ENCODE assay signal across 8 mouse cellular contexts in genomic region chr2:91946836-91947235, GRCm38 (mm10). TPM values are rescaled to one million over a fixed set of nuclear protein-coding genes. Genes with fewer than 3 reads are reported as not detected.
DNase-seq lines count a peak whose midpoint lies in the region; ATAC-seq and TF ChIP-seq lines count a peak whose summit lies in the region.

No protein-coding gene starts in this region.

- peaks cover 8% of the 10 kb centered on the region for H3K36me3 ChIP-seq in heart, adult 2 months (ENCODE audit: control insufficient read depth, insufficient read depth, low read length)
- H3K36me3 ChIP-seq in embryonic facial prominence, embryonic 10.5 days (replicated peaks): peaks cover 26% of the 10 kb centered on the region
- H3K36me3 ChIP-seq in intestine, embryonic 16.5 days (ENCODE audit: control insufficient read depth, insufficient read depth, low read length): peaks cover 7% of the 10 kb centered on the region
- peaks cover 9% of the 10 kb centered on the region; the same call in 1 of the 2 replicates for H3K36me3 ChIP-seq in kidney, embryonic 14.5 days (ENCODE audit: control insufficient read depth, insufficient read depth, low read length)

- 13% methylated on average over 6 of the region's 6 CpGs for WGBS in heart, adult 2 months
- 81% methylated on average over 6 of the region's 6 CpGs for WGBS in embryonic facial prominence, embryonic 10.5 days
- 33% methylated on average over 6 of the region's 6 CpGs for WGBS in intestine, embryonic 16.5 days
- WGBS in kidney, embryonic 14.5 days: 68% methylated on average over 6 of the region's 6 CpGs

- TF ChIP-seq EP300 in heart, adult 2 months (IDR thresholded peaks at IDR 0.05; ENCODE audit: insufficient read depth, low read depth, low read length): no peak

- H3K27ac ChIP-seq in heart, adult 2 months: peak overlapping the region; percentile 20; the same call in 1 of the 2 replicates
- H3K27ac ChIP-seq in embryonic facial prominence, embryonic 10.5 days (replicated peaks): peak overlapping the region; percentile 81
- H3K27ac ChIP-seq in intestine, embryonic 16.5 days (ENCODE audit: low read length): peak overlapping the region; percentile 43; the same call in 1 of the 2 replicates
- H3K27ac ChIP-seq in kidney, embryonic 14.5 days (ENCODE audit: low read depth, low read length): no peak overlapping the region

- no peak for TF ChIP-seq POLR2A in heart, adult 2 months (IDR thresholded peaks at IDR 0.05; ENCODE audit: insufficient read depth, low read depth, low read length)

- intact Hi-C loops in heart, adult 2 months (cut with DNase I): no loop called here

- no peaks in the 10 kb centered on the region for H3K27me3 ChIP-seq in heart, adult 2 months (ENCODE audit: control insufficient read depth, insufficient read depth, low read length)
- no peaks in the 10 kb centered on the region for H3K27me3 ChIP-seq in embryonic facial prominence, embryonic 10.5 days (replicated peaks; ENCODE audit: low read depth, poor library complexity, severe bottlenecking)
- no peaks in the 10 kb centered on the region for H3K27me3 ChIP-seq in intestine, embryonic 16.5 days (replicated peaks; ENCODE audit: control insufficient read depth, insufficient read depth, low read length)
- H3K27me3 ChIP-seq in kidney, embryonic 14.5 days (ENCODE audit: control insufficient read depth, insufficient read depth, low read length): no peaks in the 10 kb centered on the region

- H3K4me1 ChIP-seq in heart, adult 2 months (ENCODE audit: control insufficient read depth, insufficient read depth, low read length): peaks cover 32% of the 10 kb centered on the region
- peaks cover 66% of the 10 kb centered on the region for H3K4me1 ChIP-seq in embryonic facial prominence, embryonic 10.5 days
- H3K4me1 ChIP-seq in intestine, embryonic 16.5 days (ENCODE audit: control insufficient read depth, insufficient read depth, low read length): peaks cover 62% of the 10 kb centered on the region
- H3K4me1 ChIP-seq in kidney, embryonic 14.5 days (ENCODE audit: control insufficient read depth, insufficient read depth, low read length): peaks cover 37% of the 10 kb centered on the region

- H3K9me3 ChIP-seq in embryonic facial prominence, embryonic 10.5 days: no peaks in the 10 kb centered on the region
- H3K9me3 ChIP-seq in intestine, embryonic 16.5 days (ENCODE audit: control insufficient read depth, low read length): no peaks in the 10 kb centered on the region
- no peaks in the 10 kb centered on the region for H3K9me3 ChIP-seq in kidney, embryonic 14.5 days (ENCODE audit: control insufficient read depth, low read length)

- no peak overlapping the region for H3K4me2 ChIP-seq in intestine, embryonic 16.5 days (ENCODE audit: low read depth, low read length)
- H3K4me2 ChIP-seq in kidney, embryonic 14.5 days (replicated peaks; ENCODE audit: low read depth, low read length): no peak overlapping the region

- peak; percentile 66 to 67 for DNase-seq in heart, adult 2 months
- no peak for DNase-seq in heart, adult 8-10 months (ENCODE audit: low spot score)
- peak; percentile 60 for DNase-seq in adrenal gland, postnatal 14 days
- DNase-seq in embryonic facial prominence, embryonic 10.5 days (ENCODE audit: low spot score): no peak
- no peak for DNase-seq in thymus, postnatal 4 days
- no peak for DNase-seq in yolk sac, embryonic 10.5 days (ENCODE audit: low spot score)

- ATAC-seq in intestine, embryonic 16.5 days: peak; percentile 67
- ATAC-seq in kidney, embryonic 14.5 days (ENCODE audit: low FRiP score, low TSS enrichment): no peak

- no peak for TF ChIP-seq CTCF in heart, adult 2 months (IDR thresholded peaks at IDR 0.05)

- no peak overlapping the region for H3K9ac ChIP-seq in heart, adult 2 months (ENCODE audit: low read depth, low read length)
- H3K9ac ChIP-seq in intestine, embryonic 16.5 days (ENCODE audit: low read depth, low read length): peak overlapping the region; percentile 35; the same call in 1 of the 2 replicates
- H3K9ac ChIP-seq in kidney, embryonic 14.5 days (ENCODE audit: low read depth, low read length): no peak overlapping the region

- peaks cover 15% of the 10 kb centered on the region for H3K79me2 ChIP-seq in heart, adult 2 months (replicated peaks; ENCODE audit: control insufficient read depth, insufficient read depth, low read length)

- H3K4me3 ChIP-seq in heart, adult 2 months: no peak overlapping the region
- H3K4me3 ChIP-seq in embryonic facial prominence, embryonic 10.5 days: 0 out of 2 replicates have a peak overlapping the region, but pooled peaks have one; percentile 11
- no peak overlapping the region for H3K4me3 ChIP-seq in intestine, embryonic 16.5 days (ENCODE audit: low read length)
- H3K4me3 ChIP-seq in kidney, embryonic 14.5 days (ENCODE audit: low read length): no peak overlapping the region

RNA-seq across cellular contexts. Expression of gene Gm9821, which starts 1.3 kb away (rescaled TPM):
- total RNA-seq in heart, adult 2 months (2021): not detected
- not detected in 2 replicates for polyA plus RNA-seq in heart, adult 2 months (2012; rRNA removed)
- not detected for total RNA-seq in heart, adult 8-10 months (2022)
- total RNA-seq in adrenal gland, postnatal 14 days (2021): not detected in 2 replicates
- 0.23 and 0.41 TPM in 2 replicates for polyA plus RNA-seq in embryonic facial prominence, embryonic 10.5 days (2016; fragmentation: Nextera tagmentation; extraction: Ambion mirVana)
- 0.28 and 0.55 TPM in 2 replicates for polyA plus RNA-seq in intestine, embryonic 16.5 days (2015; fragmentation: Nextera tagmentation; extraction: Ambion mirVana)
- polyA plus RNA-seq in kidney, embryonic 14.5 days (2014; fragmentation: Nextera tagmentation; extraction: Ambion mirVana): 0.31 and 0.49 TPM in 2 replicates

RNA-seq across cellular contexts. Expression of gene Mdk, which starts 14.7 kb away (rescaled TPM):
- total RNA-seq in heart, adult 2 months (2021): 1 to 10 TPM; 2.5 to 2.8 TPM
- polyA plus RNA-seq in heart, adult 2 months (2012; rRNA removed): 4.1 and 5.4 TPM in 2 replicates
- 1 to 10 TPM; 1.5 to 4.3 (median 3.4) TPM for total RNA-seq in heart, adult 8-10 months (2022)
- total RNA-seq in adrenal gland, postnatal 14 days (2021): 14.6 and 17.5 TPM in 2 replicates
- 2,212 and 2,218 TPM in 2 replicates for polyA plus RNA-seq in embryonic facial prominence, embryonic 10.5 days (2016; fragmentation: Nextera tagmentation; extraction: Ambion mirVana)
- 370 and 437 TPM in 2 replicates for polyA plus RNA-seq in intestine, embryonic 16.5 days (2015; fragmentation: Nextera tagmentation; extraction: Ambion mirVana)
- polyA plus RNA-seq in kidney, embryonic 14.5 days (2014; fragmentation: Nextera tagmentation; extraction: Ambion mirVana): 1,361 and 1,922 TPM in 2 replicates

RNA-seq across cellular contexts. Expression of gene Chrm4, which starts 19.8 kb away (rescaled TPM):
- total RNA-seq in heart, adult 2 months (2021): not detected
- polyA plus RNA-seq in heart, adult 2 months (2012; rRNA removed): 0.14 and 0.29 TPM in 2 replicates
- total RNA-seq in heart, adult 8-10 months (2022): not detected
- total RNA-seq in adrenal gland, postnatal 14 days (2021): 1.2 and 1.5 TPM in 2 replicates
- 0.74 and 1.4 TPM in 2 replicates for polyA plus RNA-seq in embryonic facial prominence, embryonic 10.5 days (2016; fragmentation: Nextera tagmentation; extraction: Ambion mirVana)
- polyA plus RNA-seq in intestine, embryonic 16.5 days (2015; fragmentation: Nextera tagmentation; extraction: Ambion mirVana): 0.23 and 0.33 TPM in 2 replicates
- polyA plus RNA-seq in kidney, embryonic 14.5 days (2014; fragmentation: Nextera tagmentation; extraction: Ambion mirVana): not detected in 2 replicates

RNA-seq across cellular contexts. Expression of gene Dgkz, which starts 28.8 kb away (rescaled TPM):
- 10 to 100 TPM; 35.5 to 37.5 TPM for total RNA-seq in heart, adult 2 months (2021)
- 102 and 118 TPM in 2 replicates for polyA plus RNA-seq in heart, adult 2 months (2012; rRNA removed)
- total RNA-seq in heart, adult 8-10 months (2022): 10 to 100 TPM; 31.4 to 49.0 (median 42.7) TPM
- 56.4 and 79.0 TPM in 2 replicates for total RNA-seq in adrenal gland, postnatal 14 days (2021)
- 42.1 and 45.0 TPM in 2 replicates for polyA plus RNA-seq in embryonic facial prominence, embryonic 10.5 days (2016; fragmentation: Nextera tagmentation; extraction: Ambion mirVana)
- 46.4 and 66.7 TPM in 2 replicates for polyA plus RNA-seq in intestine, embryonic 16.5 days (2015; fragmentation: Nextera tagmentation; extraction: Ambion mirVana)
- polyA plus RNA-seq in kidney, embryonic 14.5 days (2014; fragmentation: Nextera tagmentation; extraction: Ambion mirVana): 35.6 and 57.5 TPM in 2 replicates

Comparison
In these comparisons a context has a peak if more than half of its experiments do, and no peak if none do; other contexts are left out.
1. DNase-seq: peak in heart, adult 2 months (2 of 2) and adrenal gland, postnatal 14 days (single experiment); none in heart, adult 8-10 months (single experiment), embryonic facial prominence, embryonic 10.5 days (single experiment), thymus, postnatal 4 days (single experiment) and yolk sac, embryonic 10.5 days (single experiment).
2. RNA of gene Mdk, which starts 14.7 kb away (polyA plus RNA-seq): 2,212 to 2,218 TPM in embryonic facial prominence, embryonic 10.5 days, 1,361 to 1,922 TPM in kidney, embryonic 14.5 days and 370 to 437 TPM in intestine, embryonic 16.5 days; 4.1 to 5.4 TPM in heart, adult 2 months; every median in the first group is over 10 times any median in the second.